Mouse (Mus musculus): ENCODE results near the gene Cmss1. TPM values are rescaled to one million over a fixed set of nuclear protein-coding genes. Genes with fewer than 3 reads are reported as not detected.

The Cmss1 gene
- total RNA-seq, 4 experiments from 2014 or later = 16.6 to 25.6 (median 17.6) TPM

DNA sequence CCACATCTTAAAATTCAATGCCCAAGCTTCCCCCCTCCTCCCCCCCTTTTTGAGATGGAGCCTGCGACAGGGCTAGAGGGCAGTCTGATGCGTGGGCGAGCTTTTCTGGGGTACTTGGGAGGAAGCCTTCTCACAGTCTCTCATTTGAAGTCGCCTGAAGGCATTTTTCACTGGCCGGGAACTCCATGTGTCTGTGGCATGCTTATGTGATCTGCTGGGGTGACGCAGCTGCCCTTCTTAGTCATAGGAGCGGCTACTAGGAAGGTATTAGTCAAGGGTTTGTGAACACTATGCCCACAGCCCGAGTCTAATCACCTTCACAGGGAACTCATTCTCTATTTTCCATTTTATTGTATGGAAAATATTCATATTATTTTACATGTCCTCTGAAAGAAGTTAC lies 325.2 kb downstream of the Cmss1 start:
- no peak for DNase-seq

DNA sequence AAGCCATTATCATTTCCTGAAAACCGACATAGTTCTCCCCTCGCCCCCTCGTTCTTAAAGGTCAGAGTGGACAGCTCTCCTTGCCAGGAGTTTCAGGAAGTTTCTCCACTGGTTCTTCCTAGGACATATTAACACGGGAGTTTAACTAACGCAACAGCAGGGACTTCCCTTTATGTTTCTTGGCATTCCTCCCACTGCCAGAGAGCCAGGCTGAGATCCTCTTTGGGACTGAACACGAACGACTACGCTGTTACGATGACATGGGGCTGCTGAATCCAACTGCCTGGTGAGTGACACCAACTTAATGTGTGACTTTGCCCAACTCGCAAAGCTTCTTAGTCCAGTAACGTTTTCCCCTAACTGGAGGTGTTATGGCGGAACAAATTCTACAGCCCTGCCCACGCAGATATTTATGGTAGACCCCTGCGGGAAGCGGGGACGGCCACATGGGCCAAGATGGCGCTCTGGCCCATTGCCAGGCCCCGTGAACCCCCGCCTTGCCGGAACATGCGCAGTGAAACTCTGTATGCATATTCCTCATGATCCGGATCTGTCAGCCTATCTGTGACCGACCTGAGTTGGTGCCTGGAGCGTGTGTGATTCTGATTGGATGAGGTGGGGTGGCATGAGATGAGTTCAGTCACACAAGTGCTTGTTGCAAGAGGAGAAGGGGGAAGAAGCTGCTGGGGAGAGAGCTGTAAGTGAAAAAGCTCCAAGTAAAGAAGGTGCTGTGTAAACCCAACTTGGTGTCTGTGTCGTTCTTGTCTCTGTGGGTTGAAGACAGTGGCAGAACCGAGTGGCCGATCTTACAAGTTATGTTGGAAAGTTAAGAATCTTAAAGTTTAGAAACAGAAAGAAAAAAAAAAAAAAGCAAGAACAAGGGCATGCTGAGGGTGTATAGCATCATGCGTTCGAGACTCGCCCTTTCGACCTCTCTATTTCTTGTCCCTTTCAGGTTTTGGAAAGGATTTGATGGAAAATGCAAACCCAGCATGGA lies 326.1 kb downstream of the Cmss1 start:
- DNase-seq = no peak

DNA sequence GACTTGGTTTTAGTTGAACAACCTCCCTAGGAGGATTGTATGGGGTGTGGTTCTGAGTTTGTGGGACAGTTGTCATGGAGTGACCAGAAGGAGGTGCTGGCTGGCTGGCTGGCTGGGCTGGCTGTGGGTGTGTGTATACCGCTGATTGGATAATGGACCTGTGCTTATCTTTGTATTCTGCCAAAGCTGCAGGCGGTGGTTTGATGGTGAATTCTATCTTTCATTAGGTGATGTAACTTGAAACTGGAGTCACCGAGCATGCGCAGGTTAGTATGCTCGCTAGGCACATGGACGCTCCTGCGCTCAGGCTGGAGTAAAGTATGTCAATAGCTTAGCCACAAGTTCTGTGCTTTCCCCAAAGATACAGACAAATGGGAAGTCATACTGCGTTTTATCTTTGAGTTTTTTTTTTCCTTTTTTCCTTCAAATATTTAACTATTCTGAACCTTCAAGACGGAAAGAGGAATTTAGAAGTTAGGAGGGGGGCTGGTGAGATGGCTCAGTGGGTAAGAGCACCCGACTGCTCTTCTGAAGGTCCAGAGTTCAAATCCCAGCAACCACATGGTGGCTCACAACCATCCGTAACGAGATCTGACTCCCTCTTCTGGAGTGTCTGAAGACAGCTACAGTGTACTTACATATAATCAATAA lies 327.6 kb downstream of the Cmss1 start:
- no peak for DNase-seq

DNA sequence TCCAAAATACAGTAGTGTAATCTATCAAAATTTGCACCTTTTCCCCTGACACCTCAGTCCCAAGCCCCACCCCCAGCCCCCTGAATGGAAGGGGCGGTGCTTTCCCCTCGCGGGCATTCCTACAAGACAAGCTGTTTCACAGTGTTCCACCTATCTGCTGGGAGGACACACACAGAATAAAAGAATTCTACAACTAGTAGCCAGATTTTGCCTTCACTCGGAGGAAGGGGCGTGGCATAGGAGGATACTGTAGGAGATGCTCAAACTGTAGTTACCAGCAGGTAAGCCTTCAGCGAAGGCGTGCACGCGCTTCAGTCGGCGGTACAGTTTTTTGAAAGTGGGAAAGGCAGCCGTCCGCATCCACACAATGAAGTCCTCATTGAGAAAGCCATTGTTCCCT lies 336.9 kb downstream of the Cmss1 start:
- no peak for DNase-seq

DNA sequence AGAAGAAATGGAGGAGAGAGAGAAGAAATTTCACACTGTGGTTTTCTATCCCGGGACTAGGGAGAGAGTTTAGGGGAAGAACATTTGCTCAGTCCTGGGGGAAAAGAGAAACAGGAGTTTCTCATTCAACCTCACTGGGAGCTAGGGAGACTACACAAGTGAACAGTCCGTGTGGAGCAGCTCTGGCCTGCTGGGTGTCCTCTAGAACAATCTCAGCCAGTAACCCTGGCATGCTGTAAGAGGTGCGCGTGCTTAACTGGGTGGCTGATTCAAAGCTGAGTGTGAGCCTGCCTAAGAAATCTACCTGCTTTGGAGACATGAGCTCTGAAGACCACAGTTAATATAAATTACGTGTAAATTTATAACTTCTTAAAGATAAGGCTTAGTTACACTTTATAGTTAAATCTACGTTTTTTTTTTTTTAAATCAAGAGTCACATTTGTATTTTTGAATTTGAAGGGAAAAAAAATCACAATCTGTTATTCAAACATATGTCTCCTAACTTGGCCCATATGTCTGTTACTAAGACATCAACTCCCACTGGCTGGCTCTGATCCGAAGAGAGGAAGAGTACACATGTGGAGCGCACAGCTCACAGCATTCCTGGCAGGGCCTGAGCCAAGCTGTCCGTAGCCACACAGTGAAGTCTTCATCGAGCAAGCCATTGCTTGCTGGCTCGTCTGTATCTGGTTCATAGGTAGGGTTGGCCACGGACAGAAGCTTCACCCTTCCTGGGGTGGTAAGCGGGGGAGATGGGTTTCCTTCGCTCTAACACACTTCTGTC lies 338.4 kb downstream of the Cmss1 start:
- DNase-seq = no peak

DNA sequence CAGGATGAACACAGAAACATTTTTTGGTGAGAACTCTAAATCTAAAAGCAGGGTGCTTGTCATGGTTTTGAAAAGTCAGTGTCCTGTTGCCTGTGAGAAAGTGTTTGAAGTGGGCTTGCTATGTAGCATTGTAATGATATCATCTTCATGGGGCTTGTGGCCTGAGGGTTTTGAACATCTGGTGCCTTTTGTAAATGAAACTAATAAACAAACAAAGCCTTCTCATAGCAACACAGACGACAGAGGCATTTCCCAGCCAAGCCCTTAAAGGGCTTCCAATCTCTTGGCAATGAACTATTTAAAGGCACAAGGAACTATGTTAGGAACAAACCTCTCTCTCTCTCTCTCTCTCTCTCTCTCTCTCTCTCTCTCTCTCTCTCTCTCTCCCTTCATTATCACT lies 339.6 kb downstream of the Cmss1 start:
- DNase-seq = no peak

DNA sequence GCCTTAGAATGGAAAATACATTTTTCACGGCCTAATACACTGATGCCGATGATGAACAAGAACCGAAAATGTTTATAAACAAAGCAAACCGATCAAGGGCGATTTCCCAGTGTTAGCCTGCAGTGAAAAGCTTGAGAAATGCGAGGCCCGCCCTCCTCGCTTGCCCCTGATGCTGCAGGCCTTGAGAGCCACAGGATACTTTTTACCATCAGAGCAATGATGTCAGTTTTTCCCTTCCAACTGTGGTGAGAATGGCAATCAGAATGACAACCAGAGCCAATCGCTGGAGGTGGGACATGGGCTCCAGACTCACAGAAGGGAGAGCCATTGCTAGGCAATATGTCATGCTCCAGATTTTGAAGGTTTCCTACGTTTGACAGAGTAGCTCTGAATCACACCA lies 346.5 kb downstream of the Cmss1 start:
- DNase-seq = no peak

DNA sequence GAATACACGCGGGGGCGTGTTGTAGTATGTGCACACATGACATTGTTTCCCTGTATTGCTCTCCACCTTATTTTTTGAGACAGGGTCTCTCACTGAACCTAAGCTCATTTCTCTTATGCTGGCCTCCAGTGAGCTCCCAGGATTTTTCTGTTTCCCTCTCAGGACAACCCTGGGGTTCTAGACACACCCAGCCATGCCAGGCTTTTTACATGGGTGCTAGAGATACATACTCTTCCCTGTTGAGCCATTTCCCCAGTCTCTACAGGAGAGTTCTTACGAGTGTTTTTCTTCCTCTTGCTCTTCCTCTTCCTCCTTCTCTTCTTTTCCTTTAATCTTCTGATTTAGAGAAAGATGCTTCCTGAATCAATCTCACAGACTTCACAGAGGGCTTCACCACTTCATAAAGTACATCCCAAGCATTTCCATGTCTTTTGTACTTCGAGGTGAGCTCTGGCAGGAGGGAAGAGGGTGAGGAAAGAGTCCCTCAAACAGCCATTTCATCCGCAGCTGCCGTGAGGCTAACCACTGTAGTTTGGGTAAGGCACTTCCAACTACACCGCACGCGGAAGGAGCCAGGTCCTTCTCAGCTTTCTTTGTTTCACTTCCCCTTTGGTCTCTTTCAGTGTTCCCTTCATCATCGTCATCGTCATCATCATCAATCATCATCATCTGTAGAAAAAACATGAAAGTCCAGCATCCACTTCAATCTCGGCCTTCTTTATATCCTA lies 347.1 kb downstream of the Cmss1 start:
- DNase-seq = no peak

Other genes starting within 250 kb of the Cmss1 start
- gene Col8a1, start 147.9 kb upstream of the Cmss1 start, total RNA-seq (2022) = 1 to 10 TPM; 3.1 to 5.0 (median 4.1) TPM

Measured in adrenal gland, adult 8-10 months (tissue).